Mouse (Mus musculus): Measurements from ENCODE around the gene Srsf10.

Srsf10 gene

DNA sequence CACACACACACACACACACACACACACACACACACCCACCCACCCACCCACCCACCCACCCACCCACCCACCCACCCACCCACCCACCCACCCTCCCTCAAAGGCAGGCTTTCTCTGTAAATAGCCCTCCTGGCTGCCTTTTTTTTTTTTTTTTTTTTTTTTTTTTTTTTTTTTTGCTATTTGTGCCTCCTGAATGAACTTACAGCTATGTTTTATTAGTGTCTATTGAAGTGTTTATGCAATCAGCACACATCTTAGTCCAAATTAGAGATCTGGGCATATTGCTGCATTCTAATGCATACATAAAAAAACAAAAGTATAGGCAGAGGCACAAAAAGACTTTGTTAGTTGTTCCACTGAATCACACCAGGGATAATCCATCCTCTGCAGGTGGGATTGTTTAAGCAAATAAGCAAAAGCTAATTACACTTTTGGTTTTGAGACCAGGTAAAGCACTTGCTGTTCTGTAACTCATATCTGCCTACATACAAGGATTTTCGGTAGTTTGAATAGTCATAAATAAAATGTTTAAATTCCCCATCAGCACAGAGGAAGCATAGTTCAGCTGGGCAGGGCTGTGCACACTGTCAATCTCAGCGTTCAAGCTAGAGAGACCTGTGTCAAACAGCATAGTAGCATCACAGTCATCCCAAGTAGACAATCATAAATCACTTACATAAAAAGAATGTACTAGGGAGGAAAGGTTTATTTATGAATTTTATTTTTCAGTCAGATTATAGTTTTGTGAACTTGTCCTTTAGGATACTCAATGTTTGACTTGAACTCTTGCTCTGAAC lies 14.9 kb downstream of the Srsf10 start:
- TF ChIP-seq NANOG (IDR thresholded peaks at IDR 0.05; ENCODE audit: borderline replicate concordance, low read length) (no peak), POU5F1 (IDR thresholded peaks at IDR 0.05; ENCODE audit: borderline replicate concordance, low read length) (no peak), CTCF (conservative IDR thresholded peaks at IDR 0.05; ENCODE audit: low read length) (no peak)
- peaks cover 39% of the 10 kb centered on the region for H3K4me1 ChIP-seq (replicated peaks; ENCODE audit: low read depth, low read length)
- H3K36me3 ChIP-seq (ENCODE audit: insufficient read depth, low read length), result peaks cover 55% of the 10 kb centered on the region
- H3K9me3 ChIP-seq (ENCODE audit: low read length), result no peaks in the 10 kb centered on the region
- no peaks in the 10 kb centered on the region for H3K27me3 ChIP-seq (ENCODE audit: insufficient read depth, low read length)
- H3K4me3 ChIP-seq (replicated peaks; ENCODE audit: low read length), result no peak overlapping the region

DNA sequence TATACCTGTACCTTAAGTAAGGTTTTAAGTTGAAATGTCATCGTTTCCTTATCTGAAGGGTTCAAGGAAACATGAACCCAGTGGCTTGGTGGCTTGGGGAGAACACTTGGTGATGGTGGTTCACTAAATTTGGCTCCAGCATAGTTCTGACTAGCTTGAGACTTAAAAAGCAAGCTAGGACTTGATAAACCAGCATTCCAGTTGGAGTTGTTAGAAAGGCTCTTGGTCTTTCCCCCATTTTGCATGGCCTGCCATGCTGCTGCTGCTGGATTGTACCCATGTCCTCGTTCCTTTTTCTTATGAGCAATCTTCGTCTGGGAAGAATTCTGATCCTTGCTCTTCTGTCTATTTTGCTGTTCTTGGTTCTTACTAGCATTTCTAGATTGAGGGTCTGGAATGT lies 16.5 kb downstream of the Srsf10 start:
- peaks cover 41% of the 10 kb centered on the region for H3K36me3 ChIP-seq (ENCODE audit: insufficient read depth, low read length)
- no peaks in the 10 kb centered on the region for H3K9me3 ChIP-seq (ENCODE audit: low read length)
- peaks cover 55% of the 10 kb centered on the region for H3K4me1 ChIP-seq (replicated peaks; ENCODE audit: low read depth, low read length)
- peak overlapping the region; percentile 87 for H3K4me3 ChIP-seq (replicated peaks; ENCODE audit: low read length)
- TF ChIP-seq NANOG (IDR thresholded peaks at IDR 0.05; ENCODE audit: borderline replicate concordance, low read length), result no peak
- TF ChIP-seq CTCF (conservative IDR thresholded peaks at IDR 0.05; ENCODE audit: low read length), result no peak
- TF ChIP-seq POU5F1 (IDR thresholded peaks at IDR 0.05; ENCODE audit: borderline replicate concordance, low read length), result no peak
- H3K27me3 ChIP-seq (ENCODE audit: insufficient read depth, low read length), result no peaks in the 10 kb centered on the region

DNA sequence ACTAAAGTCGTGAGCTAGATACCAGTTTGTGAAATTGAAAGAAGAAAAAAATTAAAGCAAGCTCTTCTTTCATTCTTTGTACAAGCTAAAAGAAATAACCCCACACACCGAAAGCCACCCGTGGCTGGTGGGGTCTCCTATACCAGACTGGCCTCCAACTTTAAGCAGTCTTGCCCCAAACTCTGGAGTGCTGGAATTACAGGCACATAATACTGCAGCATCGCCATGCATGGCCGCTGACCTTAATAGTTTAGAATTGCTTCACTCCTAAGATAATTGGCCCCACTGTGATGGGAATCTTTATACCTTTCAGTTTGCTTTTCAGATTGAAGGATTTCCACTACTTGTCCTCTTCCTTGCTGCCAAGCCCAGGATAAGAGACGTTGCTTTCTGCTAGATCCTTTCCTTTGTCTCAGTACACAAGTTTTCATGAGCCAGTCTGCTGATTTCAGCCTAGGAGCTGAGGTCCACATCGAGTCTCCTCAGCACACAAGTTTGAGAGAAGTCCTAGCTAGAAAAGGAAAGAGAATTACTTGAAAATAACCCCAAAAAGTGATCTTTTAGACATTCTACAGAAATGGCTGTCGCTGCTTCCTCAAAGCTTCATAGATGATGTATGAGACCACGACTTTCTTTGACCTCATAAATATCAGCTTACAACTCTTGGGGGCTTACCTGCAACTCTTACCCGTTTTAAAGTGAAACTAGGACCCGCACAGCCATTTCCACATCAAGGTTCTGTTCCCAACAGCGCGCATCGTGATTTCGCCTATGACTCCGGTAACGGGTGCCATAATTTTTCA lies 17.2 kb downstream of the Srsf10 start:
- H3K27me3 ChIP-seq (ENCODE audit: insufficient read depth, low read length), result no peaks in the 10 kb centered on the region
- H3K4me3 ChIP-seq (replicated peaks; ENCODE audit: low read length), result peak overlapping the region; percentile 87
- H3K9me3 ChIP-seq (ENCODE audit: low read length), result no peaks in the 10 kb centered on the region
- TF ChIP-seq POU5F1 (IDR thresholded peaks at IDR 0.05; ENCODE audit: borderline replicate concordance, low read length), result no peak
- TF ChIP-seq NANOG (IDR thresholded peaks at IDR 0.05; ENCODE audit: borderline replicate concordance, low read length), result no peak
- TF ChIP-seq CTCF (conservative IDR thresholded peaks at IDR 0.05; ENCODE audit: low read length), result no peak
- H3K36me3 ChIP-seq (ENCODE audit: insufficient read depth, low read length), result peaks cover 40% of the 10 kb centered on the region
- peaks cover 57% of the 10 kb centered on the region for H3K4me1 ChIP-seq (replicated peaks; ENCODE audit: low read depth, low read length)

DNA sequence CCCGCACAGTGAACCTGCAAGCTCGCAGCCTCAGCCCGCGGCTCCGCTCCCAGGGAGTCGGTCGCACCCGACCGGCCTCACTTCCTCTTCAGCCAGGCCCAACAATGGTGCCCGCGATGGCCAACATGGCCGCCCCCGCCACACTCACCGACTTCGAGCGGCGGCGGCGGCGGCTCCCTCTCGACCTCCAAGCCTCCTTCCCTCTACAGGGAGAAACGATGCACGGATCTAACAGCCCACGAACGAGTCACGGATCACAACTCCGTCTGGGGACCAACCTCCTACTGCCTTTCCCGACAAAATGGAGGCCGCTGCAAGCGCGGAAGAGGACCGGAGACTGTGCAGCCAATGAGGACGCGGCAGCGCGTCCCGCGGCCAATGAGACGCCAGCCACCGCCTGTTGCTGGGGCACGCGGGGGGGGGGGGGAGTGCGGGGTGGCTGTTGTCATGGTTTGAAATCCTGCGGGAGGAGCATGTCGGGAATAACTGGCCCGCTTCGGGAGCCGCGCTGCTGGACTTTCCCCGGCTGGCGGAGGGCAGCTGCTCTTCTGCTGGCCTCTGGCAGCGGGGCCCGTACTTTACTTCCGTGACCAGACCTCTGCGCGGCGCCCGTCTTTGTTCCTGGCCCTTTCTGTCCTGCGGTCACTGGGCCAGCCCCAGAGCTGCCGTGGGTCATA lies 18.1 kb downstream of the Srsf10 start, which contains the start of gene Pnrc2:
Gene Pnrc2 (minus strand): TSS at position 325 of the 677 bp plus-strand sequence.
- Histone ChIP-seq H3K36me3 (ENCODE audit: insufficient read depth, low read length) (peaks cover 40% of the 10 kb centered on the region), H3K4me3 (replicated peaks; ENCODE audit: low read length) (peak within 1 kb of the TSS; percentile 87), H3K27me3 (ENCODE audit: insufficient read depth, low read length) (no peaks in the 10 kb centered on the region), H3K9me3 (ENCODE audit: low read length) (no peaks in the 10 kb centered on the region), H3K4me1 (replicated peaks; ENCODE audit: low read depth, low read length) (peaks cover 57% of the 10 kb centered on the region)
- TF ChIP-seq CTCF (conservative IDR thresholded peaks at IDR 0.05; ENCODE audit: low read length), result no peak
- TF ChIP-seq POU5F1 (IDR thresholded peaks at IDR 0.05; ENCODE audit: borderline replicate concordance, low read length), result no peak
- TF ChIP-seq NANOG (IDR thresholded peaks at IDR 0.05; ENCODE audit: borderline replicate concordance, low read length), result no peak

DNA sequence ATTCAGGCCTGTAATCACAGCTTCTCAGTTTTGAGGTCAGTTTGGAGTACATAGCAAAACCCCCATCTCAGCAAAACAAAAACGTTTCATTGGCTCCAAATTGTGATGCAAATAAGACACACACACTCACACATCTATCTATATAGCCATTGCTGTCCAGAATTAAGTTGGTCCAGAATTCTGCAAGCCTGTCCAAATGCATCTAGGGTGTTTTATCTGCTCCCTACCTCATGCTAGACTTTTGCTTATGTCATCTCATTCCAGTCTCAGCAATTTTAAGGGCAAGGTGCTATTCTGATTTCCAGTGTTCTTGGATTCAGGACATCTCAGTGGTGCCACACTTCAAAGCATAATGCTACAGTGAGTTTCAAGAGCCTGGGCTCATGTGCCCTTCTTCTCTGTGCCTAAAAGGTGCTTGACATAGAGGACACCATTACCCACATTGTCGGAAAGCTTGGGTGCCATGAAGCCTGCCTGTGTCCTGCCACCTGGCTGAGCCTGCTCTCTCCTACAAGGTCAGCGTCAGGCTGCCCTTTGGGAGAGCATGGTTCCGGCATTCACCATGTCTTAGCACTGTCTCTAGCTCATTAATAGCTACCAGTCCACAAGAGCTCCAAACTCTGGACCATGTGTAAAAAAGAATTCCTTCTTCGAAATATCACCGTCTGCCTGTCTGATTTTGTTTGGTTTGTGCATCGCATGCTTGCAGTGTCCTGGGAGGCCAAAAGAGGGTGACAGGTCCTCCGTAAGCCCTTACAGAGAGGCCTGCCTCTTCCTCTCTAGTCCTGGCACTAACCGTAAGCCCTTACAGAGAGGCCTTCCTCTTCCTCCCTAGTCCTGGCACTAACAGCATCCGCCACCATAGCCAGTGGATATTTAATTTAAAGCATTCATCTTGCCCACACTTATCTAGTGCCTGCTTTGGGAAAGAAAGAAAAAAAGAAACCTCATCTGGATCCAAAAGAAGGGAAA lies 19.3 kb downstream of the Srsf10 start:
- peaks cover 48% of the 10 kb centered on the region for H3K4me1 ChIP-seq (replicated peaks; ENCODE audit: low read depth, low read length)
- no peaks in the 10 kb centered on the region for H3K9me3 ChIP-seq (ENCODE audit: low read length)
- no peaks in the 10 kb centered on the region for H3K27me3 ChIP-seq (ENCODE audit: insufficient read depth, low read length)
- peaks cover 29% of the 10 kb centered on the region for H3K36me3 ChIP-seq (ENCODE audit: insufficient read depth, low read length)
- TF ChIP-seq NANOG (IDR thresholded peaks at IDR 0.05; ENCODE audit: borderline replicate concordance, low read length) (no peak), CTCF (conservative IDR thresholded peaks at IDR 0.05; ENCODE audit: low read length) (no peak), POU5F1 (IDR thresholded peaks at IDR 0.05; ENCODE audit: borderline replicate concordance, low read length) (no peak)
- H3K4me3 ChIP-seq (replicated peaks; ENCODE audit: low read length), result no peak overlapping the region

DNA sequence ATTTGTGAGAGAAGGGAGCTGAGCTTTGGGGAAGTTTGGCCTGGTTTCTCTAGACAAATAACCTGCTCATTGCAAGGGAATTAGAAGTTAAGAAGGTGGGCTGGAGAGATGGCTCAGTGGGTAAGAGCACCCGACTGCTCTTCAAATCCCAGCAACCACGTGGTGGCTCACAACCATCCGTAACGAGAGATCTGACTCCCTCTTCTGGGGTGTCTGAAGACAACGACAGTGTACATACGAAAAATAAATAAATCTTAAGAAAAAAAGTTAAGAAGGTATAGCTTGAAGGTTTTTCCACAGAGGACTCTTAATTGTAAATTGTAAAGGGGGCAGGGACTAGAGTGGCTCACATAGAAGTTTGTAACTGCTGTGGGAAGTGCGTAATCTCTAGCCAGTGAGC lies 20.0 kb downstream of the Srsf10 start:
- TF ChIP-seq CTCF (conservative IDR thresholded peaks at IDR 0.05; ENCODE audit: low read length), result no peak
- TF ChIP-seq NANOG (IDR thresholded peaks at IDR 0.05; ENCODE audit: borderline replicate concordance, low read length), result no peak
- TF ChIP-seq POU5F1 (IDR thresholded peaks at IDR 0.05; ENCODE audit: borderline replicate concordance, low read length), result no peak
- Histone ChIP-seq H3K4me1 (replicated peaks; ENCODE audit: low read depth, low read length) (peaks cover 51% of the 10 kb centered on the region), H3K4me3 (replicated peaks; ENCODE audit: low read length) (peak overlapping the region; percentile 60; the same call in 1 of the 2 replicates), H3K36me3 (ENCODE audit: insufficient read depth, low read length) (peaks cover 24% of the 10 kb centered on the region), H3K9me3 (ENCODE audit: low read length) (no peaks in the 10 kb centered on the region), H3K27me3 (ENCODE audit: insufficient read depth, low read length) (no peaks in the 10 kb centered on the region)

DNA sequence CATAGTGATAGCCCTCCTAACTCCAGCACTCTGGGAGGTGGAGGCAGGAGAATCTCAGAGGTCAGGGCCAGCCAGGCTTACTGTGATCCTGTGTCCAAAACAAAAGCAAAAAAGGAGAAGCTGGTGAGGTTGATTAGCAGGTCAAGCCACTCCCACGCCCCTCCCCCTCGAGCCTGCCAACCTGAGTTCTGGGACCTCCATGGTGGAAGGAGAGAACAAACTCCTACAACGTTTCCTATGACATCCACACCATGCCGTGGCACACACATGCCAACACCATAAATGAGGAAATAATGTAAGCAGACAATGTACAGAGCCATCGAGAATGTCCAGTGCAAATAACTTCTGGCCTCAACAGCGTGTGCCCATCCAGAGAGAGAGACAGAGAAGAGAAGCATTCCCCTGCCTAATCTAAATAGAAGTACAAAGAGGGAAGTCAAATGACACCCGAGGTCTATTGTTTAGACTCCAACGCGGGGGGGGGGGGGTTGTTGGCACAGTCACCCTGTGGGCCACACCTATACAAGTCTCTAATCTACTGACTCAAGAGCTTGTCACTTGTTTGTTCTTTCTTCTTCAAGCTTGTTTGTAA lies 20.5 kb downstream of the Srsf10 start:
- no peaks in the 10 kb centered on the region for H3K27me3 ChIP-seq (ENCODE audit: insufficient read depth, low read length)
- peaks cover 52% of the 10 kb centered on the region for H3K4me1 ChIP-seq (replicated peaks; ENCODE audit: low read depth, low read length)
- peaks cover 18% of the 10 kb centered on the region for H3K36me3 ChIP-seq (ENCODE audit: insufficient read depth, low read length)
- peak overlapping the region; percentile 60 for H3K4me3 ChIP-seq (replicated peaks; ENCODE audit: low read length)
- TF ChIP-seq POU5F1 (IDR thresholded peaks at IDR 0.05; ENCODE audit: borderline replicate concordance, low read length), result no peak
- TF ChIP-seq NANOG (IDR thresholded peaks at IDR 0.05; ENCODE audit: borderline replicate concordance, low read length), result no peak
- TF ChIP-seq CTCF (conservative IDR thresholded peaks at IDR 0.05; ENCODE audit: low read length), result no peak
- H3K9me3 ChIP-seq (ENCODE audit: low read length), result no peaks in the 10 kb centered on the region
